Mouse (Mus musculus) stomach, embryonic 14.5 days (tissue): ENCODE measurements around the gene Caskin2. TPM values are rescaled to one million over a fixed set of nuclear protein-coding genes. Genes with fewer than 3 reads are reported as not detected.

Experiments used
- ATAC-seq: fragments of 200-750 bp; cut with Nextera tagmentation; 2 replicates; pipeline ENCODE4 v1.8.0; 2017; ENCODE audit warnings: low read depth, moderate TSS enrichment; ENCODE audit not compliant: insufficient number of reproducible peaks, insufficient read depth, low FRiP score
- H3K27ac ChIP-seq: fragments of 300-500 bp; sonication (generic); 2 replicates; pipeline ENCODE4 v1.5.1; 2014; ENCODE audit warnings: mild to moderate bottlenecking, low read length, moderate library complexity, mixed read lengths
- H3K27me3 ChIP-seq: fragments of 300-500 bp; sonication (generic); 2 replicates; pipeline ENCODE4 v1.6.1; 2014; ENCODE audit warnings: low read length, control low read depth, mixed read lengths; ENCODE audit not compliant: control insufficient read depth, insufficient read depth
- H3K36me3 ChIP-seq: fragments of 300-500 bp; sonication (generic); 2 replicates; pipeline ENCODE4 v1.6.1; 2014; ENCODE audit warnings: mild to moderate bottlenecking, control low read depth, low read length, moderate library complexity, mixed read lengths; ENCODE audit not compliant: control insufficient read depth, insufficient read depth
- H3K4me1 ChIP-seq: fragments of 300-500 bp; sonication (generic); 2 replicates; pipeline ENCODE4 v1.6.1; 2014; ENCODE audit warnings: low read length, control low read depth, mixed read lengths; ENCODE audit not compliant: control insufficient read depth, insufficient read depth
- H3K4me2 ChIP-seq: fragments of 300-500 bp; sonication (generic); replicated peaks from 2 replicates; pipeline ENCODE4 v1.6.1; 2014; ENCODE audit warnings: low read depth, low read length, control low read depth
- H3K4me3 ChIP-seq: fragments of 300-500 bp; sonication (generic); 2 replicates; pipeline ENCODE4 v1.5.1; 2014; ENCODE audit warnings: low read depth, low read length, control low read depth
- H3K9ac ChIP-seq: fragments of 300-500 bp; sonication (generic); replicated peaks from 2 replicates; pipeline ENCODE4 v1.6.1; 2014; ENCODE audit warnings: low read depth, mild to moderate bottlenecking, control low read depth, low read length, moderate library complexity, mixed read lengths
- H3K9me3 ChIP-seq: fragments of 300-500 bp; sonication (generic); 2 replicates; pipeline ENCODE4 v1.6.1; 2016; ENCODE audit warnings: low read depth, low read length, control low read depth; ENCODE audit not compliant: control insufficient read depth
- WGBS: fragments of 180-500 bp; shearing (Covaris S2); extraction: QIAGEN DNeasy Blood & Tissue Kit; methylation state at CpG from one replicate; pipeline ENCODE4 v1.1.7; 2014; 5-methylcytosine and 5-hydroxymethylcytosine counted together
- polyA plus RNA-seq: library from polyadenylated mRNA; unstranded; fragments of >200 nt; fragmentation: Nextera tagmentation; extraction: Ambion mirVana; gene quantifications from 2 replicates; pipeline ENCODE4 v1.2.1, GENCODE M21; 2014

The Caskin2 gene
- polyA plus RNA-seq, 1 experiment from 2014 or later: 14.3 TPM

DNA sequence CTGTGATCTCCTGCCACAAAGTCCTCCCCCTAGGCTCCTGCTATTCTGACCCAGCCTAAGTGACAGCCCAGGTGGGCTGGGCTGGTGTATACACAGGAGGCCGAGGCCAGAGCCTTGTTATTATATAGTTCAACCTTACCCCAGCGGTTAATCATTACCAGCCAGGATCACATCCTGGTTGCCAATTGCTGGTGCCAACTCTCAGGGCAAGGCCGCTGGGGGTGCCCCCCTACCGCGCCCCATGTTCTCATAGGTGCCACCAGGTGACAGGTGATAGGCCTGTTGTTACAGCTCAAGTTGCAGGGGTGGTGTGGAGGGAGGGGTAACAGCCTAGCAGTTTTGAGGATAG, 30.4 kb upstream of the Caskin2 start:
- H3K4me2 ChIP-seq: no peak overlapping the region
- 65% methylated on average over 5 of the region's 5 CpGs for WGBS
- peak; percentile 80 for ATAC-seq
- no peak overlapping the region for H3K9ac ChIP-seq
- no peaks in the 10 kb centered on the region for H3K27me3 ChIP-seq
- H3K36me3 ChIP-seq: peaks cover 7% of the 10 kb centered on the region; the same call in 1 of the 2 replicates
- peaks cover 35% of the 10 kb centered on the region for H3K4me1 ChIP-seq
- H3K27ac ChIP-seq: peak overlapping the region; percentile 88; the same call in 1 of the 2 replicates
- no peaks in the 10 kb centered on the region for H3K9me3 ChIP-seq
- H3K4me3 ChIP-seq: no peak overlapping the region

DNA sequence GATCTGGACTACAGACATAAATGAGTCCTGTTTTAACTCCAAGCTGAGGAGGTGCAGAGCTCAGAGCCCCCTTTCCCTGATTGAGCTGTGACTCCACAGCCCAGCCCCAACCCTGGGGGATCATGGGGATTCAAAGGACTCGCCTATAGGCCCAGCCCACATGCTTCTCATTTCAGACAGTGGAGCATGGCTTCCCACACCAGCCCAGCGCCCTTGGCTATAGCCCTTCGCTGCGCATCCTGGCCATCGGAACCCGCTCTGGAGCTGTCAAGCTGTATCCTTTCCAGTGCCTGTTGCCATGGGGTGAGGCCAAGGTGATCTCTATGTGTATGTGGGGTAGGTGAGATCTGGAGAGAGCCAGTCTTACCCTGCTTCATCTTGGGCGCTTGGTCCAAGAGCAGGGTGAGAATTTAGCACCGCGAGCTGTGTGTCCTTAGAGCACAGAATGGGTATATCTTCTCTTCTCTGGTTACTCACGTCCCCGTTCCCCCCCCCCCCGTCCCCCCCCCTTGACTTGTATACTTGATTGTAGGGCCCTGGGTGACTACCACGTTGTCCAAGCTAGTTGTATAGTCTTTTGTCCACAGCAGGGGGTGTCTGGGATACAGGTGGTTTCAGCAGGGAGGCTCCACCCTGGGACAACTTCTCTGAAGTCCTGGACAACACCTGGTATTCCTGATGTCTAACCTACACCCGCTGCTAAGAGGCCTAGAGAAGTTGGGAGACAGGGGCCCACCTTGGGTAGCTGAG, 29.9 kb upstream of the Caskin2 start:
- Histone ChIP-seq H3K4me1 (peaks cover 35% of the 10 kb centered on the region), H3K9me3 (no peaks in the 10 kb centered on the region), H3K4me3 (no peak overlapping the region), H3K4me2 (no peak overlapping the region), H3K27me3 (no peaks in the 10 kb centered on the region), H3K27ac (peak overlapping the region; percentile 88; the same call in 1 of the 2 replicates), H3K9ac (no peak overlapping the region), H3K36me3 (peaks cover 7% of the 10 kb centered on the region; the same call in 1 of the 2 replicates)
- no peak for ATAC-seq
- 82% methylated on average over 11 of the region's 14 CpGs for WGBS

DNA sequence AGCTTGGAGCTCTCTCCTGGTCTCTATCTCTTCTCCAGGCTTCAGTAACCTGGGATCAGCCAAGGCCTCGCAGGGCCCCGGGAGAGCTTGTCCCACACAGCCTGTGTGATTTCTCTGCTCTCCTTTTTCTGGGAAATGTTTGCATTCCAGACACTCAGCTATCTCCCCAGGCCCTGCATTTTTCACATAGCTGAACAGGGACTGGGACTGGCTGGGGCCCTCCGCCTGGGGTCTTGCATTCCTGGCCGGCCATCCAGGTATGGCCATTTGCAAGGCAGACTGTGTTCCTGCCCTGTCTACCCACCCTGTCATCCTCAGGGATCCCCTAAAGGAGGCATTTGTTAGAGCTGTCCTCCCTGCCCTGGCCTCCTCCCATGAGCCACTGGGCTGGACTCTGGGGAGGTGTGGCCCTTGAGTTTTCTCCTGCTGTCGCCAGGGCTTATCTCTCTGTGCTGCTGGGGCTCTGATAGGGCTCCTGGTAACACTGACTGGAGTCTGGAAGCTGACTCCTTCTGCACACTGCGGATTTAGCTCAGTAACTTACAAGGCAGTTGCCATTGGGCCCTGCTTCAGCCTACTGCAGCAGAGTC, 28.6 kb upstream of the Caskin2 start:
- H3K4me2 ChIP-seq: no peak overlapping the region
- H3K27ac ChIP-seq: peak overlapping the region; percentile 88
- peaks cover 40% of the 10 kb centered on the region for H3K4me1 ChIP-seq
- H3K4me3 ChIP-seq: no peak overlapping the region
- H3K27me3 ChIP-seq: no peaks in the 10 kb centered on the region
- H3K9ac ChIP-seq: no peak overlapping the region
- H3K9me3 ChIP-seq: no peaks in the 10 kb centered on the region
- H3K36me3 ChIP-seq: peaks cover 7% of the 10 kb centered on the region; the same call in 1 of the 2 replicates
- WGBS: 10% methylated on average over 6 of the region's 6 CpGs
- peak; percentile 70 for ATAC-seq

DNA sequence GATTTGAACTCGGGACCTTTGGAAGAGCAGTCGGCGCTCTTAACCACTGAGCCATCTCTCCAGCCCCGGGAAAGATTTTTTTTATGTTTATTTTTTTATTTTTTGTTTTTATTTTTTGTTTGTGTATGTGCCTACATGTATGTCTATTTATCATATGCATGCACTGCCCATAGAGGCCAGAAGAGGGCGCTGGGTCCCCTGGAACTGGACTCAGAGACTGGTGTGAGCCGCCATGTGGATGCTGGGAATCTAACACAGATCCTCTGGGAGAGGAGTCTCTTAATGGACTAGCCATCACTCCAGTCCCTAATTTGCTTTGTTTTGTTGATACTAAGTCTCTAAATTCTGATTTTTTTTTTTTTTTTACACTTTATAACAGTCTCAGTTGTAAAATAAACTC, 27.6 kb upstream of the Caskin2 start:
- Histone ChIP-seq H3K27me3 (no peaks in the 10 kb centered on the region), H3K4me3 (no peak overlapping the region), H3K36me3 (peaks cover 7% of the 10 kb centered on the region; the same call in 1 of the 2 replicates), H3K4me2 (no peak overlapping the region), H3K27ac (no peak overlapping the region), H3K9me3 (no peaks in the 10 kb centered on the region), H3K4me1 (peaks cover 40% of the 10 kb centered on the region), H3K9ac (no peak overlapping the region)
- no peak for ATAC-seq
- WGBS: 88% methylated on average over 6 of the region's 6 CpGs

DNA sequence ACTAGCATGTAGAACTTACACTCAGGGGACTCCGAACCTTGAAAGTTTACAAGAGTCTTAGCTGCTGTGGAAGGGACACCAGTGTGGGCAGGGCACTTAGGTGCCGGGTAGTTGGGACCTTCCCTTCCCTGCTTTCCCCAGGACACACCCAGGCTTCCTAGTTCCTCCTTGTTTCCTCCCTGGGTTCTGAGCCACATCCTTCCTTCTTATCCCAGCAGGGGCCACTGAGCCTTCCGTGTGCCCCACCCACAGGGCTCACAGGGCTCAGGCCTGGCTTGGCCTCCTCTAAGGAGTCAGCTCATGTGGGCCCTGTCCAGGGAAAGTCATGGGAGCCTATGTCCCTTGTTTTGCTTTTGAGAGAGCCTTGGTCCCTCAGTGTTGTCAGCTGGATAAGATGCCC, 26.3 kb upstream of the Caskin2 start:
- H3K4me3 ChIP-seq: no peak overlapping the region
- H3K27me3 ChIP-seq: no peaks in the 10 kb centered on the region
- ATAC-seq: no peak
- H3K36me3 ChIP-seq: no peaks in the 10 kb centered on the region
- 54% methylated on average over 3 of the region's 3 CpGs for WGBS
- no peaks in the 10 kb centered on the region for H3K9me3 ChIP-seq
- H3K27ac ChIP-seq: peak overlapping the region; percentile 87
- peaks cover 42% of the 10 kb centered on the region for H3K4me1 ChIP-seq
- H3K4me2 ChIP-seq: 0 out of 2 replicates have a peak overlapping the region, but pooled peaks have one; percentile 7
- no peak overlapping the region for H3K9ac ChIP-seq

DNA sequence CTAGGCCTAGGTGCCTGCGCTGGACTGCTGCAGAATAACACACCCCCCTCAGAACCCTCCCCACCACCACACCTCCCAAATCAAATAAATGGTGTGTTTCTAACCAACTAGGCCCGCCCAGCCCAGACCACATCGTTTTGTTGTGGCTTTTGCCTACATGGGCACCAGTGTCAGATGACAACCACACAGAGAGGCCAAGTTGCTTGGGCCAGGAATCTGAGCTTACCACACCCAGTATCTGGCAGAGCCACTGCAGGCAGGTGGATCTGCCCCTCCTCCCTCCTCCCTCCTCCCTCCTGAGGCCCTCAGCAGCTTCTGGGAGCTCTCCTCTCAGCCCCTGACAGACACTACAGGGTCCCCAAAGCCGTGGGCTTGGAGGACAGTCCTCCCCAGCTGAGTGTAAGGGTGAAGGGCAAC, 25.5 kb upstream of the Caskin2 start:
- Histone ChIP-seq H3K9ac (no peak overlapping the region), H3K4me3 (no peak overlapping the region), H3K36me3 (no peaks in the 10 kb centered on the region), H3K27ac (peak overlapping the region; percentile 87), H3K9me3 (no peaks in the 10 kb centered on the region), H3K4me1 (peaks cover 43% of the 10 kb centered on the region), H3K4me2 (0 out of 2 replicates have a peak overlapping the region, but pooled peaks have one; percentile 7), H3K27me3 (no peaks in the 10 kb centered on the region)
- peak; percentile 60 for ATAC-seq
- 40% methylated on average over 4 of the region's 4 CpGs for WGBS

DNA sequence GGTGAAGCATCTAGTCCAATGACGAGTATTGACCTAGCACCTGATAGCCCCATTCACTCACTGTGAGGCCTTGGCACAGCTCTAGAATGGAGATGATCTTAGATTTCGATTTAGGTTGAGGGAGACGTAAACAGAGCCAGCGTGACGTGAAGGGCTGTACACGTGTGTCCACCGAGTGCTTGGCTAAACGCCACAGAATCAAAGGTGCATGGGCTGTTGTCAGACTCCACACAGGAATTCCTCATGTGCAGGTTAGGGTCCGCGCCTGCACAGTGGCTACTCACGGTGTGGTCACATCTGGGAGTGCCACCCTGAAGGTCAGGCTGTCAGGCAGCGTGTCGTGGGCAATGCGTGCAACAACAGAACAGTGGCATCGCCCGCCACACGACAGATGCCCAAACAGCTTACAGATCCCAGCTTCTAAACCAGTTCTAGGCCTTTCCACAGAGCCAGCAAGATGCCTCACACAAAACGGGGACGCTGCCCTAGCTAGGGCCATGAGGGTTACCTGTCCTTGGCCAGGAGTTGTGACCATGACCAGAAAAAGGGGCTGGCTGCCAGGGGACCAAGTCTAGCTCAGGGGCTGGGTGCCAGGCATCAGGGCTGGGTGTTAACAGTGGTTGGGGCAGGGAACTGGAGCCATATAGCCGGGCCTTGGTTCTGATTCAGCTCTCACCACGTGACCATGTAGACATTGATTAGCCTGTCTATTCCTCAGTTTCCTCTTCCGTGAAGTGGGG, 24.3 kb upstream of the Caskin2 start:
- Histone ChIP-seq H3K9ac (no peak overlapping the region), H3K4me1 (peaks cover 41% of the 10 kb centered on the region), H3K9me3 (no peaks in the 10 kb centered on the region), H3K4me2 (no peak overlapping the region), H3K4me3 (no peak overlapping the region), H3K36me3 (no peaks in the 10 kb centered on the region), H3K27me3 (no peaks in the 10 kb centered on the region), H3K27ac (peak overlapping the region; percentile 87; the same call in 1 of the 2 replicates)
- ATAC-seq: no peak
- WGBS: 87% methylated on average over 22 of the region's 22 CpGs

DNA sequence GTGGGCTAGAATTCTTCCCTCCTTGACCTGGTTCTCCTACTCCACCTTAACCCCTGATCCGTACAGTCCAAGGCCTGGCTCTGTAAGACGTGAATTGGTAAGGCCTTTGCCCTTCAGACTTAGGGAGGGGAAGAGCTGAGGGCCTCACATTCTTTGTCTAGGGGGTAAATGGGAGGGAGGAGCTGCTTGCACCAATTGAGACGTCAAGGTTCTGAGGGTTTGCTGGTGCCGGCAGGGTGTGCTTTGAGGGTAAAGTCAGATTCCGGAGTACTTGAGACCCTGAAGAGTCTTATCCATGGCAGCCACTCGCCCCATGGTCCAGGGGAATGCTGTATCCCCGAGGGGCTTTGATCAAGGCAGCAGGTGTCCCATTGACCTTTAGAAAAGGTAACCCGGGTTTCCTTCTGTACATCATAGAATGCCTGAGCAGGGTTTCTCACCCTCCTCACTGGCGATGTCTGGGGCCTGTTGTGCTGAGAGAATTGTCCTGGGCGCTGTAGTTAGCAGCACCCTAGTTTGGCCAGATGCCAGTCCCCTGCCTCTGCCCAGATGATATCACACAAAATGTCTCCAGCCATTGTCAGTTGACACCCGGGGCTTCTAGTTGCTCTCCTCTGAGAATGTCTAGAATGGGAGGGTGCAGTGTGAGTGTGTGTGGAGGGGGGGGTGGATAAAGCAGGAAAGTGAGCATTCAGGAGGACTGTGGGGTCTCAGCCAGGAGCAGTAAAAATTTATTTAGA, 23.4 kb upstream of the Caskin2 start:
- Histone ChIP-seq H3K4me2 (no peak overlapping the region), H3K9me3 (no peaks in the 10 kb centered on the region), H3K27me3 (no peaks in the 10 kb centered on the region), H3K9ac (no peak overlapping the region), H3K27ac (peak overlapping the region; percentile 55; the same call in 1 of the 2 replicates), H3K4me1 (peaks cover 38% of the 10 kb centered on the region), H3K4me3 (no peak overlapping the region), H3K36me3 (no peaks in the 10 kb centered on the region)
- 43% methylated on average over 11 of the region's 11 CpGs for WGBS
- ATAC-seq: no peak
